Mouse (Mus musculus) spleen, adult 2 months (tissue): Measurements from ENCODE around the gene Med17.

Source experiments
- CTCF ChIP-seq: fragments of 200-500 bp; IDR thresholded peaks from 2 replicates; pipeline ENCODE4 v1.5.1; 2011; ENCODE audit warnings: mild to moderate bottlenecking, inconsistent platforms; ENCODE audit not compliant: insufficient read depth, insufficient read length, insufficient replicate concordance; ENCODE audit errors: extremely low read depth
- POLR2A ChIP-seq: fragments of 200-500 bp; IDR thresholded peaks from 2 replicates; pipeline ENCODE4 v1.6.1; 2011; ENCODE audit warnings: low read depth, low read length, inconsistent platforms

- TF ChIP-seq POLR2A (no peak), CTCF (no peak)
Measured at GRCm38 (mm10) chr9:15240863-15241595, 38.7 kb downstream of the Med17 start.
